Mouse (Mus musculus) CD4-positive, CD25-positive, alpha-beta regulatory T cell (primary cell): ENCODE measurements around the gene Clec12a. TPM values are rescaled to one million over a fixed set of nuclear protein-coding genes. Genes with fewer than 3 reads are reported as not detected.

Experiments used
- polyA plus RNA-seq: library from polyadenylated mRNA; unstranded; fragments of 100-300 nt; shearing (Covaris generic); gene quantifications from one replicate; pipeline ENCODE4 v1.2.1, GENCODE M21; 2017

Clec12a gene
- polyA plus RNA-seq: 0.39 TPM

GRCm38 (mm10) chr6:129342391-129342790 lies at the start of gene Clec12a:
TSS of gene Clec12a (plus strand) at chr6:129342691.

GRCm38 (mm10) chr6:129331610-129332009 lies 10.9 kb upstream of the Clec12a start, which contains the start of gene 4922502D21Rik:
TSS of gene 4922502D21Rik (minus strand) at chr6:129331796.

GRCm38 (mm10) chr6:129385774-129386173 lies 43.3 kb downstream of the Clec12a start, which contains the start of gene Clec12b:
TSS of gene Clec12b (minus strand) at chr6:129385874.

GRCm38 (mm10) chr6:129396997-129397396 lies 54.5 kb downstream of the Clec12a start, which contains the start of gene Clec1b:
TSS of gene Clec1b (plus strand) at chr6:129397297.

GRCm38 (mm10) chr6:129408562-129408961 lies 66.1 kb downstream of the Clec12a start, which contains the start of gene Clec9a:
TSS of gene Clec9a (plus strand) at chr6:129408862.

Other genes with a start within 250 kb of the Clec12a start
- not detected for gene Clec2e, start 241.8 kb upstream of the Clec12a start, polyA plus RNA-seq
- 25.6 TPM for gene Clec2d, start 162.1 kb upstream of the Clec12a start, polyA plus RNA-seq
- 139 TPM for gene Cd69, start 67.3 kb upstream of the Clec12a start, polyA plus RNA-seq
- gene 4922502D21Rik, start 10.9 kb upstream of the Clec12a start, polyA plus RNA-seq: not detected
- not detected for gene Clec12b, start 43.2 kb downstream of the Clec12a start, polyA plus RNA-seq
- gene Clec1b, start 54.6 kb downstream of the Clec12a start, polyA plus RNA-seq: 0.23 TPM
- gene Clec9a, start 66.2 kb downstream of the Clec12a start, polyA plus RNA-seq: not detected
- gene Clec1a, start 109.3 kb downstream of the Clec12a start, polyA plus RNA-seq: not detected
- gene Olr1, start 164.5 kb downstream of the Clec12a start, polyA plus RNA-seq: 0.67 TPM
- not detected for gene Tmem52b, start 169.9 kb downstream of the Clec12a start, polyA plus RNA-seq
- gene Gabarapl1, start 190.5 kb downstream of the Clec12a start, polyA plus RNA-seq: 16.2 TPM
- not detected for gene Klre1, start 235.2 kb downstream of the Clec12a start, polyA plus RNA-seq
- 1.9 TPM for gene Klrd1, start 249.1 kb downstream of the Clec12a start, polyA plus RNA-seq